Comparison of ENCODE assay signal across 12 mouse cellular contexts in genomic region chr16:92411981-92412706, GRCm38 (mm10). TPM values are rescaled to one million over a fixed set of nuclear protein-coding genes. Genes with fewer than 3 reads are reported as not detected.
DNase-seq lines count a peak whose midpoint lies in the region; ATAC-seq and TF ChIP-seq lines count a peak whose summit lies in the region.
"Had no signal": no experiment of that assay in that cellular context is flagged by ENCODE, and none has a peak within 500 bp of the region (broad histone marks: within the 10 kb centered on the region; RNA-seq: fewer than 3 reads in every experiment).

No protein-coding gene starts in this region.

- no peaks in the 10 kb centered on the region for H3K27me3 ChIP-seq in forebrain, embryonic 11.5 days (ENCODE audit: control insufficient read depth, insufficient read depth, low read length)
- H3K27me3 ChIP-seq in forebrain, embryonic 13.5 days: no peaks in the 10 kb centered on the region
- no peaks in the 10 kb centered on the region for H3K27me3 ChIP-seq in lung, embryonic 14.5 days (ENCODE audit: insufficient read depth, low read length)
- no peaks in the 10 kb centered on the region for H3K27me3 ChIP-seq in forebrain, embryonic 15.5 days
- no peaks in the 10 kb centered on the region for H3K27me3 ChIP-seq in midbrain, embryonic 12.5 days
- H3K27me3 ChIP-seq in thymus, adult 2 months (ENCODE audit: control insufficient read depth, insufficient read depth, low read length): no peaks in the 10 kb centered on the region

- H3K36me3 ChIP-seq in forebrain, embryonic 11.5 days (ENCODE audit: control insufficient read depth, insufficient read depth, low read length): no peaks in the 10 kb centered on the region
- no peaks in the 10 kb centered on the region for H3K36me3 ChIP-seq in forebrain, embryonic 13.5 days (ENCODE audit: poor library complexity, severe bottlenecking)
- no peaks in the 10 kb centered on the region for H3K36me3 ChIP-seq in lung, embryonic 14.5 days (ENCODE audit: insufficient read depth)
- H3K36me3 ChIP-seq in forebrain, embryonic 15.5 days: no peaks in the 10 kb centered on the region
- H3K36me3 ChIP-seq in midbrain, embryonic 12.5 days: no peaks in the 10 kb centered on the region
- no peaks in the 10 kb centered on the region for H3K36me3 ChIP-seq in thymus, adult 2 months (ENCODE audit: control insufficient read depth, insufficient read depth, low read length)

- no peak for TF ChIP-seq CTCF in lung, embryonic 14.5 days (IDR thresholded peaks at IDR 0.05; ENCODE audit: low read depth)
- TF ChIP-seq CTCF in thymus, adult 2 months (IDR thresholded peaks at IDR 0.05; ENCODE audit: borderline replicate concordance, control insufficient read depth, extremely low read depth, insufficient read depth, low read length, poor library complexity): no peak

- no peak overlapping the region for H3K4me3 ChIP-seq in forebrain, embryonic 11.5 days (ENCODE audit: low read depth, low read length)
- no peak overlapping the region for H3K4me3 ChIP-seq in forebrain, embryonic 13.5 days
- H3K4me3 ChIP-seq in lung, embryonic 14.5 days (ENCODE audit: low read depth, low read length): no peak overlapping the region
- no peak overlapping the region for H3K4me3 ChIP-seq in forebrain, embryonic 15.5 days
- no peak overlapping the region for H3K4me3 ChIP-seq in midbrain, embryonic 12.5 days
- no peak overlapping the region for H3K4me3 ChIP-seq in thymus, adult 2 months (ENCODE audit: control insufficient read depth, insufficient read depth, low read length)

- H3K9ac ChIP-seq in forebrain, embryonic 11.5 days (ENCODE audit: low read length): no peak overlapping the region; the same call in 1 of the 2 replicates
- no peak overlapping the region; the same call in 1 of the 2 replicates for H3K9ac ChIP-seq in forebrain, embryonic 13.5 days
- no peak overlapping the region for H3K9ac ChIP-seq in lung, embryonic 14.5 days
- H3K9ac ChIP-seq in forebrain, embryonic 15.5 days (replicated peaks): no peak overlapping the region
- H3K9ac ChIP-seq in midbrain, embryonic 12.5 days (replicated peaks): no peak overlapping the region

- no peak for TF ChIP-seq POLR2A in thymus, adult 2 months (IDR thresholded peaks at IDR 0.05; ENCODE audit: control insufficient read depth, extremely low read depth, insufficient read depth, low read length, poor library complexity)

- ATAC-seq in forebrain, embryonic 11.5 days (replicated peaks; ENCODE audit: low FRiP score): peak; percentile 51; the same call in 1 of the 2 replicates
- no peak; the same call in 1 of the 2 replicates for ATAC-seq in forebrain, embryonic 13.5 days
- ATAC-seq in lung, embryonic 14.5 days (ENCODE audit: insufficient read depth): peak; percentile 66
- peak; percentile 29; the same call in 1 of the 2 replicates for ATAC-seq in forebrain, embryonic 15.5 days (replicated peaks)
- ATAC-seq in midbrain, embryonic 12.5 days (ENCODE audit: low FRiP score, low read depth): peak; percentile 62; the same call in 1 of the 2 replicates
- ATAC-seq: activated CD4-positive, CD25-positive, alpha-beta regulatory T cell, adult 4 months had no signal

- DNase-seq in forebrain, embryonic 11.5 days (ENCODE audit: low spot score): no peak
- DNase-seq in lung, embryonic 14.5 days: peak; percentile 60
- DNase-seq in lung, adult 18-20 months: no peak
- DNase-seq in cerebellum, postnatal 36 days: no peak
- no peak for DNase-seq in thymus, adult 2 months
- DNase-seq: cerebellum, adult 9-11 months; gastrocnemius, postnatal 14 days; right cerebral cortex, postnatal 4 days had no signal

- 0 out of 2 replicates have a peak overlapping the region, but pooled peaks have one; percentile 46 for H3K27ac ChIP-seq in forebrain, embryonic 11.5 days (ENCODE audit: low read depth, low read length)
- H3K27ac ChIP-seq in forebrain, embryonic 13.5 days: no peak overlapping the region
- peak overlapping the region; percentile 40; the same call in 1 of the 2 replicates for H3K27ac ChIP-seq in lung, embryonic 14.5 days (ENCODE audit: low read depth)
- H3K27ac ChIP-seq in forebrain, embryonic 15.5 days (replicated peaks): no peak overlapping the region
- peak overlapping the region; percentile 63; the same call in 1 of the 2 replicates for H3K27ac ChIP-seq in midbrain, embryonic 12.5 days (replicated peaks)
- H3K27ac ChIP-seq in thymus, adult 2 months (ENCODE audit: control insufficient read depth, insufficient read depth, low read length): no peak overlapping the region

- no peak overlapping the region for H3K4me2 ChIP-seq in forebrain, embryonic 11.5 days (ENCODE audit: low read depth, low read length, severe bottlenecking)
- no peak overlapping the region for H3K4me2 ChIP-seq in forebrain, embryonic 13.5 days
- no peak overlapping the region for H3K4me2 ChIP-seq in lung, embryonic 14.5 days
- H3K4me2 ChIP-seq in forebrain, embryonic 15.5 days (replicated peaks): no peak overlapping the region
- no peak overlapping the region for H3K4me2 ChIP-seq in midbrain, embryonic 12.5 days (replicated peaks)

- H3K4me1 ChIP-seq in forebrain, embryonic 11.5 days (replicated peaks; ENCODE audit: control insufficient read depth, insufficient read depth, low read length): peaks cover 9% of the 10 kb centered on the region
- H3K4me1 ChIP-seq in forebrain, embryonic 13.5 days: peaks cover 17% of the 10 kb centered on the region
- H3K4me1 ChIP-seq in lung, embryonic 14.5 days (ENCODE audit: insufficient read depth): peaks cover 24% of the 10 kb centered on the region
- peaks cover 10% of the 10 kb centered on the region for H3K4me1 ChIP-seq in forebrain, embryonic 15.5 days
- H3K4me1 ChIP-seq in midbrain, embryonic 12.5 days: peaks cover 25% of the 10 kb centered on the region
- no peaks in the 10 kb centered on the region for H3K4me1 ChIP-seq in thymus, adult 2 months (replicated peaks; ENCODE audit: control insufficient read depth, insufficient read depth, low read length)

- H3K9me3 ChIP-seq in forebrain, embryonic 11.5 days (ENCODE audit: control insufficient read depth, low read length): no peaks in the 10 kb centered on the region
- H3K9me3 ChIP-seq in forebrain, embryonic 13.5 days (replicated peaks): no peaks in the 10 kb centered on the region
- no peaks in the 10 kb centered on the region for H3K9me3 ChIP-seq in lung, embryonic 14.5 days (ENCODE audit: low read depth, low read length)
- H3K9me3 ChIP-seq in forebrain, embryonic 15.5 days: no peaks in the 10 kb centered on the region
- no peaks in the 10 kb centered on the region for H3K9me3 ChIP-seq in midbrain, embryonic 12.5 days

- 76% methylated on average over 19 of the region's 19 CpGs for WGBS in forebrain, embryonic 11.5 days
- WGBS in forebrain, embryonic 13.5 days: 70% methylated on average over 19 of the region's 19 CpGs
- 69% methylated on average over 19 of the region's 19 CpGs for WGBS in lung, embryonic 14.5 days
- WGBS in forebrain, embryonic 15.5 days: 71% methylated on average over 19 of the region's 19 CpGs
- WGBS in midbrain, embryonic 12.5 days: 77% methylated on average over 19 of the region's 19 CpGs
- WGBS in thymus, adult 2 months: 86% methylated on average over 19 of the region's 19 CpGs

RNA-seq across cellular contexts. Expression of gene Kcne1, which starts 52.9 kb away (rescaled TPM):
- polyA plus RNA-seq in forebrain, embryonic 11.5 days (2014; fragmentation: Nextera tagmentation; extraction: Ambion mirVana): 0.29 TPM in 1 of 2 replicates, not detected in the other
- polyA plus RNA-seq in forebrain, embryonic 13.5 days (2015; fragmentation: Nextera tagmentation; extraction: Ambion mirVana): not detected in 2 replicates
- polyA plus RNA-seq in lung, embryonic 14.5 days (2014; fragmentation: Nextera tagmentation; extraction: Ambion mirVana): 0.22 TPM in 1 of 2 replicates, not detected in the other
- polyA plus RNA-seq in forebrain, embryonic 15.5 days (2015; fragmentation: Nextera tagmentation; extraction: Ambion mirVana): 0.33 TPM in 1 of 2 replicates, not detected in the other
- polyA plus RNA-seq in midbrain, embryonic 12.5 days (2016; fragmentation: Nextera tagmentation; extraction: Ambion mirVana): not detected in 2 replicates
- 0.04 and 1.5 TPM in 2 replicates for polyA plus RNA-seq in thymus, adult 2 months (2012; rRNA removed)
- polyA plus RNA-seq: activated CD4-positive, CD25-positive, alpha-beta regulatory T cell, adult 4 months had no signal

RNA-seq across cellular contexts. Expression of gene Rcan1, which starts 58.5 kb away (rescaled TPM):
- polyA plus RNA-seq in forebrain, embryonic 11.5 days (2014; fragmentation: Nextera tagmentation; extraction: Ambion mirVana): 37.4 and 46.9 TPM in 2 replicates
- polyA plus RNA-seq in forebrain, embryonic 13.5 days (2015; fragmentation: Nextera tagmentation; extraction: Ambion mirVana): 34.3 and 36.5 TPM in 2 replicates
- 47.8 and 49.7 TPM in 2 replicates for polyA plus RNA-seq in lung, embryonic 14.5 days (2014; fragmentation: Nextera tagmentation; extraction: Ambion mirVana)
- polyA plus RNA-seq in forebrain, embryonic 15.5 days (2015; fragmentation: Nextera tagmentation; extraction: Ambion mirVana): 49.8 and 52.8 TPM in 2 replicates
- 42.1 and 42.8 TPM in 2 replicates for polyA plus RNA-seq in midbrain, embryonic 12.5 days (2016; fragmentation: Nextera tagmentation; extraction: Ambion mirVana)
- 10.7 and 13.8 TPM in 2 replicates for polyA plus RNA-seq in thymus, adult 2 months (2012; rRNA removed)

Comparison
In these comparisons a context has a peak if more than half of its experiments do, and no peak if none do; other contexts are left out.
1. H3K27ac ChIP-seq: peak in forebrain, embryonic 11.5 days (single experiment), lung, embryonic 14.5 days (single experiment) and midbrain, embryonic 12.5 days (single experiment); none in forebrain, embryonic 13.5 days (single experiment), forebrain, embryonic 15.5 days (single experiment) and thymus, adult 2 months (single experiment).